Comparison of ENCODE assay signal across 24 mouse cellular contexts in genomic region chr6:146470378-146470777, GRCm38 (mm10).
"Had no signal": no experiment of that assay in that cellular context is flagged by ENCODE, and none has a peak within 500 bp of the region (broad histone marks: within the 10 kb centered on the region; RNA-seq: fewer than 3 reads in every experiment).

No protein-coding gene starts in this region.

- H3K36me3 ChIP-seq: embryonic facial prominence, embryonic 10.5 days; embryonic facial prominence, embryonic 12.5 days; embryonic facial prominence, embryonic 13.5 days; embryonic facial prominence, embryonic 15.5 days; forebrain, embryonic 10.5 days; forebrain, embryonic 12.5 days; forebrain, embryonic 15.5 days had no signal

- H3K4me1 ChIP-seq: embryonic facial prominence, embryonic 12.5 days; embryonic facial prominence, embryonic 15.5 days; forebrain, embryonic 12.5 days; forebrain, embryonic 13.5 days; forebrain, embryonic 15.5 days had no signal

- H3K4me3 ChIP-seq: embryonic facial prominence, embryonic 10.5 days; embryonic facial prominence, embryonic 12.5 days; embryonic facial prominence, embryonic 13.5 days; embryonic facial prominence, embryonic 15.5 days; erythroblast, embryonic 14.5 days; forebrain, embryonic 10.5 days; forebrain, embryonic 12.5 days; forebrain, embryonic 13.5 days; forebrain, embryonic 15.5 days; gastrocnemius, adult 2 months; heart, adult 2 months had no signal

- H3K4me2 ChIP-seq: embryonic facial prominence, embryonic 12.5 days; embryonic facial prominence, embryonic 13.5 days; embryonic facial prominence, embryonic 15.5 days; forebrain, embryonic 12.5 days; forebrain, embryonic 13.5 days; forebrain, embryonic 15.5 days had no signal

- H3K27me3 ChIP-seq: embryonic facial prominence, embryonic 12.5 days; embryonic facial prominence, embryonic 13.5 days; embryonic facial prominence, embryonic 15.5 days; forebrain, embryonic 12.5 days; forebrain, embryonic 13.5 days; forebrain, embryonic 15.5 days had no signal

- H3K9me3 ChIP-seq: embryonic facial prominence, embryonic 10.5 days; embryonic facial prominence, embryonic 12.5 days; embryonic facial prominence, embryonic 13.5 days; embryonic facial prominence, embryonic 15.5 days; forebrain, embryonic 10.5 days; forebrain, embryonic 12.5 days; forebrain, embryonic 13.5 days; forebrain, embryonic 15.5 days had no signal

- DNase-seq: cerebellum, adult 8-10 months; cerebellum, adult 9-10 months; cerebellum, adult 9-11 months; cerebellum, postnatal 10 days; cerebellum, postnatal 14 days; cerebellum, postnatal 25 days; cerebellum, postnatal 36 days; embryo, embryonic 11 days; forebrain, postnatal 0 days; gastrocnemius, postnatal 10 days; gastrocnemius, postnatal 14 days had no signal

- H3K27ac ChIP-seq: embryonic facial prominence, embryonic 10.5 days; embryonic facial prominence, embryonic 12.5 days; embryonic facial prominence, embryonic 13.5 days; embryonic facial prominence, embryonic 15.5 days; forebrain, embryonic 10.5 days; forebrain, embryonic 12.5 days; forebrain, embryonic 13.5 days; forebrain, embryonic 15.5 days; gastrocnemius, adult 2 months; heart, adult 2 months had no signal

- ATAC-seq: forebrain, embryonic 13.5 days; forebrain, embryonic 14.5 days; forebrain, embryonic 15.5 days; forebrain, embryonic 16.5 days; forebrain, postnatal 0 days had no signal

- H3K9ac ChIP-seq: embryonic facial prominence, embryonic 12.5 days; embryonic facial prominence, embryonic 13.5 days; embryonic facial prominence, embryonic 15.5 days; forebrain, embryonic 12.5 days; forebrain, embryonic 13.5 days; forebrain, embryonic 15.5 days; forebrain, postnatal 0 days had no signal
